Mouse (Mus musculus) myocyte (in vitro differentiated cells): Measurements from ENCODE around the gene Olfr1340.

Experiments
- CEBPB ChIP-seq: IDR thresholded peaks from 2 replicates; pipeline ENCODE4 v1.6.1; 2011; ENCODE audit warnings: mild to moderate bottlenecking, moderate library complexity; ENCODE audit not compliant: poor library complexity, insufficient read depth, severe bottlenecking
- POLR2A ChIP-seq: IDR thresholded peaks from one replicate; pipeline ENCODE4 v1.6.1; 2011; ENCODE audit warnings: low read depth, mild to moderate bottlenecking, control low read depth, moderate library complexity; ENCODE audit not compliant: insufficient read length
- USF1 ChIP-seq: IDR thresholded peaks from one replicate; pipeline ENCODE4 v1.6.1; 2011; ENCODE audit warnings: low read depth, mild to moderate bottlenecking, control low read depth, moderate library complexity

- TF ChIP-seq POLR2A (no peak), USF1 (no peak), CEBPB (no peak)
Observed at GRCm38 (mm10) chr4:118687086-118687485, 32.9 kb upstream of the Olfr1340 start.
